ENCODE assay signal across 8 mouse cellular contexts in genomic region chr12:80517977-80518376, GRCm38 (mm10). TPM values are rescaled to one million over a fixed set of nuclear protein-coding genes. Genes with fewer than 3 reads are reported as not detected.
DNase-seq lines count a peak whose midpoint lies in the region; ATAC-seq and TF ChIP-seq lines count a peak whose summit lies in the region.

Gene Galnt16, plus strand, starts transcription at chr12:80518277.

- H3K36me3 ChIP-seq in forebrain, embryonic 10.5 days (replicated peaks): peaks cover 15% of the 10 kb centered on the region
- H3K36me3 ChIP-seq in intestine, embryonic 16.5 days (ENCODE audit: control insufficient read depth, insufficient read depth, low read length): no peaks in the 10 kb centered on the region
- H3K36me3 ChIP-seq in midbrain, embryonic 14.5 days (ENCODE audit: control insufficient read depth, insufficient read depth, low read length): no peaks in the 10 kb centered on the region

- 4% methylated on average over 14 of the region's 14 CpGs for WGBS in forebrain, embryonic 10.5 days
- WGBS in intestine, embryonic 16.5 days: 8% methylated on average over 14 of the region's 14 CpGs
- WGBS in midbrain, embryonic 14.5 days: 5% methylated on average over 14 of the region's 14 CpGs

- peak within 1 kb of the TSS; percentile 96 for H3K4me2 ChIP-seq in intestine, embryonic 16.5 days (ENCODE audit: low read depth, low read length)
- H3K4me2 ChIP-seq in midbrain, embryonic 14.5 days (ENCODE audit: low read length): peak within 1 kb of the TSS; percentile 92

- H3K9me3 ChIP-seq in forebrain, embryonic 10.5 days: no peaks in the 10 kb centered on the region
- no peaks in the 10 kb centered on the region for H3K9me3 ChIP-seq in intestine, embryonic 16.5 days (ENCODE audit: control insufficient read depth, low read length)
- H3K9me3 ChIP-seq in midbrain, embryonic 14.5 days (ENCODE audit: control insufficient read depth, low read length): no peaks in the 10 kb centered on the region

- TF ChIP-seq CTCF in layer of hippocampus, adult 2 months (conservative IDR thresholded peaks at IDR 0.05): no peak

- H3K27ac ChIP-seq in layer of hippocampus, adult 2 months: peak within 1 kb of the TSS; percentile 96
- H3K27ac ChIP-seq in forebrain, embryonic 10.5 days: peak within 1 kb of the TSS; percentile 92
- peak within 1 kb of the TSS; percentile 41; the same call in 1 of the 2 replicates for H3K27ac ChIP-seq in intestine, embryonic 16.5 days (ENCODE audit: low read length)
- H3K27ac ChIP-seq in midbrain, embryonic 14.5 days (replicated peaks; ENCODE audit: low read depth, low read length): peak within 1 kb of the TSS; percentile 90

- peak within 1 kb of the TSS; percentile 95 for H3K4me3 ChIP-seq in layer of hippocampus, adult 2 months
- H3K4me3 ChIP-seq in forebrain, embryonic 10.5 days: peak within 1 kb of the TSS; percentile 80
- H3K4me3 ChIP-seq in intestine, embryonic 16.5 days (ENCODE audit: low read length): peak within 1 kb of the TSS; percentile 66
- peak within 1 kb of the TSS; percentile 79 for H3K4me3 ChIP-seq in midbrain, embryonic 14.5 days (replicated peaks; ENCODE audit: low read depth, low read length)

- DNase-seq in layer of hippocampus, adult 2 months (ENCODE audit: low spot score in 2 of 2): no peak
- no peak for DNase-seq in layer of hippocampus, adult 11-12 months (ENCODE audit: low spot score)
- DNase-seq in forebrain, embryonic 10.5 days (ENCODE audit: extremely low spot score, low spot score): no peak
- no peak for DNase-seq in midbrain, embryonic 14.5 days
- no peak for DNase-seq in thymus, postnatal 36 days
- DNase-seq in kidney, postnatal 36 days: no peak
- DNase-seq in cerebellum, adult 9-10 months: no peak

- peaks cover 74% of the 10 kb centered on the region for H3K27me3 ChIP-seq in forebrain, embryonic 10.5 days (ENCODE audit: poor library complexity, severe bottlenecking)
- H3K27me3 ChIP-seq in intestine, embryonic 16.5 days (replicated peaks; ENCODE audit: control insufficient read depth, insufficient read depth, low read length): peaks cover 52% of the 10 kb centered on the region
- peaks cover 10% of the 10 kb centered on the region; the same call in 1 of the 2 replicates for H3K27me3 ChIP-seq in midbrain, embryonic 14.5 days (ENCODE audit: control insufficient read depth, insufficient read depth, low read length)

- no peak for ATAC-seq in intestine, embryonic 16.5 days
- no peak for ATAC-seq in midbrain, embryonic 14.5 days (ENCODE audit: low FRiP score, low TSS enrichment)

- H3K9ac ChIP-seq in intestine, embryonic 16.5 days (ENCODE audit: low read depth, low read length): peak within 1 kb of the TSS; percentile 66
- H3K9ac ChIP-seq in midbrain, embryonic 14.5 days (replicated peaks; ENCODE audit: low read length): peak within 1 kb of the TSS; percentile 77

- H3K4me1 ChIP-seq in forebrain, embryonic 10.5 days: peaks cover 56% of the 10 kb centered on the region
- H3K4me1 ChIP-seq in intestine, embryonic 16.5 days (ENCODE audit: control insufficient read depth, insufficient read depth, low read length): peaks cover 13% of the 10 kb centered on the region
- H3K4me1 ChIP-seq in midbrain, embryonic 14.5 days (ENCODE audit: control insufficient read depth, insufficient read depth, low read length): peaks cover 11% of the 10 kb centered on the region

RNA-seq across cellular contexts. Expression of gene Galnt16, which starts in this region (rescaled TPM):
- total RNA-seq in layer of hippocampus, adult 2 months (2021): 100 to 1,000 TPM; 166 to 181 TPM
- polyA plus RNA-seq in forebrain, embryonic 10.5 days (2016; fragmentation: Nextera tagmentation; extraction: Ambion mirVana): 30.8 and 31.1 TPM in 2 replicates
- polyA plus RNA-seq in intestine, embryonic 16.5 days (2015; fragmentation: Nextera tagmentation; extraction: Ambion mirVana): 8.1 and 8.4 TPM in 2 replicates
- 21.7 and 30.4 TPM in 2 replicates for polyA plus RNA-seq in midbrain, embryonic 14.5 days (2014; fragmentation: Nextera tagmentation; extraction: Ambion mirVana)

Comparison
In these comparisons a context has a peak if more than half of its experiments do, and no peak if none do; other contexts are left out.
1. H3K27ac ChIP-seq: peak in every context shown above with its lines; median percentile 96 in layer of hippocampus, adult 2 months; 92 in forebrain, embryonic 10.5 days; 90 in midbrain, embryonic 14.5 days; 41 in intestine, embryonic 16.5 days.